Mouse (Mus musculus) neural tube, embryonic 10.5 days (tissue): ENCODE data around the gene Adamts7.

ENCODE experiments used
- DNase-seq: peaks from one replicate; pipeline ENCODE4 v3.0.0-alpha.2; 2017; ENCODE audit warnings: low spot score; ENCODE audit errors: extremely low spot score

Gene Adamts7

GRCm38 (mm10) chr9:90233906-90234419 is 71.1 kb downstream of the Adamts7 start:
- DNase-seq, result no peak

GRCm38 (mm10) chr9:90234786-90235185 is 71.9 kb downstream of the Adamts7 start:
- no peak for DNase-seq

GRCm38 (mm10) chr9:90235258-90235882 is 72.5 kb downstream of the Adamts7 start:
- no peak for DNase-seq

GRCm38 (mm10) chr9:90236817-90237216 is 73.9 kb downstream of the Adamts7 start:
- DNase-seq, result no peak

GRCm38 (mm10) chr9:90237232-90238062 is 74.6 kb downstream of the Adamts7 start:
- no peak for DNase-seq

GRCm38 (mm10) chr9:90240560-90240959 is 77.7 kb downstream of the Adamts7 start:
- DNase-seq, result no peak

GRCm38 (mm10) chr9:90241041-90241440 is 78.2 kb downstream of the Adamts7 start:
- no peak for DNase-seq

- DNase-seq, result no peak
Measured at GRCm38 (mm10) chr9:90241618-90242017, 78.7 kb downstream of the Adamts7 start.

GRCm38 (mm10) chr9:90242291-90242690 is 79.4 kb downstream of the Adamts7 start:
- no peak for DNase-seq

- no peak for DNase-seq
Measured at GRCm38 (mm10) chr9:90242855-90243254, 80.0 kb downstream of the Adamts7 start.

GRCm38 (mm10) chr9:90244301-90245151 is 81.7 kb downstream of the Adamts7 start:
- no peak for DNase-seq

GRCm38 (mm10) chr9:90245206-90245605 is 82.3 kb downstream of the Adamts7 start:
- DNase-seq, result no peak

- DNase-seq, result no peak
Measured at GRCm38 (mm10) chr9:90245781-90246180, 82.9 kb downstream of the Adamts7 start.

- no peak for DNase-seq
Measured at GRCm38 (mm10) chr9:90247316-90247715, 84.4 kb downstream of the Adamts7 start.

- DNase-seq, result no peak
Measured at GRCm38 (mm10) chr9:90248326-90248725, 85.5 kb downstream of the Adamts7 start.

- DNase-seq, result no peak
Measured at GRCm38 (mm10) chr9:90249036-90249435, 86.2 kb downstream of the Adamts7 start.

GRCm38 (mm10) chr9:90250141-90250775 is 87.4 kb downstream of the Adamts7 start:
- no peak for DNase-seq

- DNase-seq, result no peak
Measured at GRCm38 (mm10) chr9:90250964-90251750, 88.3 kb downstream of the Adamts7 start.

GRCm38 (mm10) chr9:90253181-90253580 is 90.3 kb downstream of the Adamts7 start:
- no peak for DNase-seq

GRCm38 (mm10) chr9:90255844-90256405 is 93.1 kb downstream of the Adamts7 start:
- DNase-seq, result no peak
